Mouse (Mus musculus) right cerebral cortex, adult 2 months (tissue): ENCODE measurements at regions not wholly inside any gene's neighbourhood (a gene's known extent, or its start where the extent isn't known, plus 50 kb on each side); places are given as distances from the start of the nearest gene placed in this dataset.

Source experiments
- DNase-seq, 2 experiments: peaks; one replicate each; pipeline ENCODE4 v3.0.0; 2021 to 2022; ENCODE audit warnings: low spot score in 2 of 2

DNA sequence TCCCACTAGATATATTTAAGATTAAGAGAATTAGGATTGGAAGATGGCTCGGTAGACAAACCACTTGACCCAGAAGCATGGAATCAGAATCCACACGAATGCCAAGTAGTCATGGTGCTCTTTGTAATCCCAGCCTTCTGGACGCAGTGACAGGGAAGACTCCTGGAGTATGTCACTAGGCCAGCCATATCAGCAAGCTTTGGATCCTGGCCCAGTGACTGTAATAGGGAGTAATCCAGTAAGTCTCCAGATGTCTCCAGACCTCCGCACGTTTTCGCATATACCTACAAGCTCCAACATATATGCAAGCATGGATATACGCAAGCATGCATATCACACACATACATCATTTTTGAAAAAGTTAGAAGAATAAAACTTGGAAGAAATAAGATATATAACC is 73.9 kb upstream of the H2afz start:
- no peak for DNase-seq

DNA sequence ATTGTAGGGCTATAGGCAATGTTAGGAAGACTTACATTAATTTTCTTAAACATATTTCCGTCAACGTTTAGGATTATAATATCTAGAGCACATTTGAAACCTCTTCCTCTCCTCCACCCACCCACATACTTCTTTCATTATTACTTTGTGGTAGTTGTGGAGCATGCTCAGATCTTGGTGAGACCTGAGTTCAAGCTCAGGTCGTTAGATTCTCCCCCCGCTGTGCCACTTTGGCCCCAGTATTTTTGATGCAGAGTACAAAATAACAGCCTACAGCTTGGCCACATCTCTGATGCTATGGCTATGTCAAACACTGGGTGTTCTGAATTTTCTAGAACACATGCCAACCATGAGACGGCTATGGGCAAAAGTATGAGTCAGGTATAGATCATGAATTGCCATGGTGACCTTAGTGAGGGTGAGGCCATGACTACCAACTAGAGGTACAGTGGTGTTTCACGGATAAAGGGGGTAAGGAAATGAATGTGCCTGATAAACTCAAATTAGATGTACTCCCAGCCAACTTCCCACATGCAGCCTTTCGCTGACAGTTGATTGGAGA is 68.5 kb upstream of the H2afz start:
- DNase-seq: no peak

DNA sequence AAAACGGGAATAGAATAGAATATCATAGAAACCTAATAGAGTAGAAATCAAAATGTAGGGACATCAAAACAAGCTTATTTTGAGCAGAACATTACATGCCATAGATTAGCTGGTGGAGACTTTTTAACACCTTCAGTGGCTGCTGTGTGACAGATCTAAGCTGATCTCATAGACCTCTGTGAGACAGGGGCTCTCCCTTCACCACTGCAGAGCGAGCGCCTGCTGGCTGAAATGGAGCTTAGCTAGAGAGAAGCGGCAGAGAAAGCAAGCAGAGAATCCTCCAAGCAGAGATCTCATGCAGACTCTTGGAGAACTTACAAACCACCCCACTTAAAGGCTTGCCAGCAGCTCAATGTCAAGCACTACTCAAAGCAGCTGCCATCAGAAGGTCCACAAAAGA is 65.5 kb upstream of the H2afz start:
- no peak for DNase-seq

DNA sequence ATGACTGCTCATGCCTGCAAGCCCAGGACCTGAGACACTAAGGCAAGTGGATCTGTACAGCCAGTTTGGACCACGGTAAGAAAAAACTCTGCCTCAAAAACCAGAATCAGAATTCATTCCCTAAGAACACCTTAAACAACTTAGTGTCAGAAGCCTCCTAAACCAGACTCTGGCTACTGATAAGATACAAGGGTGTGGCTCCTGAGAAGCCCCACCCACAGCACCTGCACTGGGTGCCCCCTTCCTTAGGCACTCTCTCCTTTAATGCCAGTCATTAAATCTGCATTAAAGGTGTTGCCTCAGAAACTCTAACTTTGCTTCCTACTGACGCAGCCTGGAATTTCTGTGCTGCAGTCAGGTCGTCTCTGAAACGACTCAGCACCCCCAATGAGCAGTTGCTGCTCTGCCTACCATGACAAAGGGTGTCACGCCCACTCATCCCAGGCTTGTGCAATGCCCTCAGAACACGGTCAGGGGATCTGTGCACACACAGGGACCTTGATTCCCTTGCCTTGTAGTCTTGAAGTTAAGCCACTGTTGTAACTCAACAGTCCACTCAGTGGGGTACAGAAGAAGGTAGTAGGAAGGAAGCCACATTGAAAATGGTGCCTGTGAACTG is 62.8 kb upstream of the H2afz start:
- DNase-seq: no peak

DNA sequence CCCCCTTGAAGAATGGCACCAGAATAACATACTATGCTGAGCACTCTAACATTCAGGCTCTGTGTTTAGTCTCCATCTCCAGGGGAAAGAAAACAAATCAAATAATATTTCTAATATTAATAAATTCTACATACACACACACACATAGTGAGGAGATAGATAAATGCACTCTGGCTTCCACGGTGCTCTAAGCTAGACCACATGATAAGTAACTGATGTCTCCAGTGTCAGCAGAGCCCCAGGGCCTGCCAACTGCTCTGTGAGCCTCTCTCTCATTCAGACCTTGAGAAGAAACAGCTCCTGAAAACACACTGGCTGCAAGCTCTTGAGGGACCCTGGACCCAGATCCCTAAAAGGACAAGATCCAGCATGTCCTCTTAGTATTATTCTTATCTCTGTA is 56.9 kb upstream of the H2afz start:
- no peak for DNase-seq

DNA sequence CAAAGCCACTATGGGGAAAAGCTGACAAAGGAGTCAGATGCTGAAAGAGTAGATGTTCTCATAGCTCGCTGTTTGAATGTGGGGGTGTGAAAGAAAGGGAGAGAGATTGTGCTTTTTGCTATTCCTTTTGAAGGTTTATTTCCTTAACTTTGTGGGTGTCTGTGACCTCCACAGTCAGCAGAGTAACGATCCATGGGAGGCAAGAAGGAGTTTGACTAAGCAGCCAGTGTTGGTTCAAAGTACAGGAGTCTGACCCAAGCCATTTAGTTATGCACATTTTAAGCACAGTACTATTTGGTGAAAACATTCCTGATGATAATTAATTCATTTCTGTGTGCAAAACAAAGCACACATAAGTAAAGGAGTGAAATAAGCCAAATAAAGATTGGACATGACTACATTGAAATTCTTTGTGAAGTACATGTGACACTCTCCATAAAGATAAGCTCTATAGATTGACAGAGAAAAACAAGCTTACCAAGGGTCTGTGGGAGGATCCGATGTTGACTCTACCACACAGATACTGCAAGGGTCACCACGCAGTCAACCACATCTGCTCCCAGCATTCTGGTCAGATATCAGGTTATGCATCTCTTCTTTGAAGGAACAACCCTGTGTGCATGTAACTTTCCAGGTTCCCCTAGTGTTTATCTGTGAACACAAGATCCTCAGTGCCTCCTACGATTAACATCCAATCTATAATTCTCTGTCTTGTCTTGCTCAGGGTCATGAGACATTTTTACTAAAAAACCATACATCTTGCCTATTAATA is 56.2 kb upstream of the H2afz start:
- DNase-seq: no peak

DNA sequence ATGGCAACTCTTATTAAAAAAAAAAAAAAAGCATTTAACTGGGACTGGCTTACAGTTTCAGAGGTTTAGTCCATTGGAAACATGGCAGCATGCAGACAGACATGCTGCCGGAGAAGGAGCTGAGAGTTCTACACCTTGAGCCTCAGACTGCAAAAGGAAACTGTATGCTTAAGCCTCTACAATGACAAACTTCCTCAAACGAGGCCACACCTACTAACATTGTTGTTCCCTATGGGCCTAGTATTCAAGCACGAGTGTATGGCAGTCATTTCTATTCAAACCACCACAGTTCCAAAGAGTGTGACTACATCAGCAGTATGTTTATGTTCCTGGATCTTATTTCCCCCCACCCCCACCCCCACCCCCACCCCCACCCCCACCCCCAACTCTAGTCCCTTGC is 54.2 kb upstream of the H2afz start:
- DNase-seq: no peak
